Mouse (Mus musculus): ENCODE measurements around the gene Cds2. TPM values are rescaled to one million over a fixed set of nuclear protein-coding genes. Genes with fewer than 3 reads are reported as not detected.
"Not testable (repeated sequence)": the region's sequence is repeated elsewhere in the genome, so short reads cannot be mapped to it uniquely, and the experiment has no call there.

The Cds2 gene
- polyA plus RNA-seq, 1 experiment from 2014 or later = 22.1 TPM

DNA sequence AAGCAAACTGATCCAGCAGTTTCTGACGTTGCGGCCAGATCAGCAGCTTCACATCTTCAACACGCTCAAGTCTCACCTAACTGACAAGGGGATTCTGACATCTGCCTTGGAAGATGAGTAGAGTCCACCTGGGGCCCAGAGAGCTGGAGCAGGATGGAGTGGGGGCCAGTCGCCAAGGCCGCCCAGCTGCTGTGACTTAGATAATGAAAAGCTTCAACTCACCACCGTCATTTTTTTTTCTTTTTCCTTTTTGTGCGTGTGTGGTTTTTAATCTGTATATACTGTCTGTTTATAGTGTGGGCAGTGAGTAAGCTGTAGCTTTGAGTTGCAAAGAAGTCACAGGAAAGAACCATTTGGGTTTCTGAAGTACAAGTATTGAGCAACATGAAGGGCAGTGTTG, 42.2 kb downstream of the Cds2 start:
- Histone ChIP-seq H3K4me3 (ENCODE audit: low read length) (no peak overlapping the region), H3K9me3 (ENCODE audit: control insufficient read depth, low read length) (no peaks in the 10 kb centered on the region), H3K4me2 (ENCODE audit: low read depth, low read length) (no peak overlapping the region), H3K27ac (ENCODE audit: low read length) (no peak overlapping the region), H3K27me3 (ENCODE audit: control insufficient read depth, insufficient read depth, low read depth, low read length) (no peaks in the 10 kb centered on the region), H3K9ac (ENCODE audit: low read length) (no peak overlapping the region), H3K4me1 (replicated peaks; ENCODE audit: control insufficient read depth, insufficient read depth, low read length) (no peaks in the 10 kb centered on the region), H3K36me3 (ENCODE audit: control insufficient read depth, insufficient read depth, low read length) (peaks cover 6% of the 10 kb centered on the region; the same call in 1 of the 2 replicates)
- no peak for ATAC-seq (ENCODE audit: low read depth)
- 71% methylated on average over 7 of the region's 7 CpGs for WGBS

DNA sequence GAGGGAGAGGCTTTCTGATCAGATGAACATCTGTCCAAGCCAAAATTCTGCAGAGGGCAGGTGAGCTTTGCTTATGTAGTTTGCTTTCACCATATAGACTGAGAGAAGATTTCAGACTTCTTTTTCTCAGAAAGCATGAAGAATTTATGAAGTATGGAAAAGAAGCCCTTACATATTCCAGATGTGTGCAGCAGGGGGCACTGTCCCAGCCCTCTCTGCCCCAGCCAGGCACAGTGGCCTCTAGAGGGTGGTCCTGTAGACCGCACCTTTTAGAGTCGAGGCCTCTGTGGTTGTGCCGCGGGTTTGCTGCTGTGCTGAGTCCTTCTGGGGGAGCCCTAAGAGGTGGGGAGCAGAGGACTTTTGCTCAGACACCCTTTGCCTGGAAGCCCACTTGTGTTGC, 43.0 kb downstream of the Cds2 start:
- 47% methylated on average over 4 of the region's 4 CpGs for WGBS
- H3K36me3 ChIP-seq (ENCODE audit: control insufficient read depth, insufficient read depth, low read length) = peaks cover 6% of the 10 kb centered on the region; the same call in 1 of the 2 replicates
- no peak overlapping the region for H3K27ac ChIP-seq (ENCODE audit: low read length)
- no peak overlapping the region for H3K4me2 ChIP-seq (ENCODE audit: low read depth, low read length)
- no peaks in the 10 kb centered on the region for H3K27me3 ChIP-seq (ENCODE audit: control insufficient read depth, insufficient read depth, low read depth, low read length)
- H3K9me3 ChIP-seq (ENCODE audit: control insufficient read depth, low read length) = no peaks in the 10 kb centered on the region
- no peak for ATAC-seq (ENCODE audit: low read depth)
- no peak overlapping the region for H3K9ac ChIP-seq (ENCODE audit: low read length)
- H3K4me1 ChIP-seq (replicated peaks; ENCODE audit: control insufficient read depth, insufficient read depth, low read length) = no peaks in the 10 kb centered on the region
- H3K4me3 ChIP-seq (ENCODE audit: low read length) = no peak overlapping the region

DNA sequence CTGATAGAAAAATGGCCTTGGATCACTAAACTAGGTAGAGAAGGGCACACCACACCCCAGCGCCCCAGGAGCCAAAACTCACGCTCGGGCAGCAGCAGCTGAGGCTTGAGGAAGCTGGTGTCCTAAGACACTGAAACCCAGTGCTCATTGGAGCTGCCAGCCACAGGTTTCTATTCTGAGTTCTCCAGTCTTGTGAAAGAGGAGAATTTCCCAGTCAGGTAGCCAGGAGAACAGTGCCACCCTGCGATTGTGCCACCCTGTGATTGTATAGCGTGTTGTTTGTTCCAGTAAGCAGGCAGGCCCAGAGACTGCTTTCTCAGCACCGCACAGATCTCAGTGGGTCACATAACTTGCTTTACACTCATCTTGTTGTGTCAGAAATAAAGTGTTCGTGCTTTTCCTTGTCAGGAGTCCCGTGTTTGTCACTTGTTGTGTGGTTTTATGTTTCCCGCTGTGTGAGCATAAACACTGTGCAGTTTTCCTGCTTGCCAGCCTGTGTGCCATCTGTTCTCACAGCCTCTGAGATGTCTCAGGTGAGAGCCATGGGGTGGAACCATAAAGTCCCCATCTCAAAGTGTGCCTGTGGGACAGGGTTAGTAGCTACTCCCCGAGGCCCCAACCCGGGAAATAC, 44.4 kb downstream of the Cds2 start:
- H3K4me1 ChIP-seq (replicated peaks; ENCODE audit: control insufficient read depth, insufficient read depth, low read length) = no peaks in the 10 kb centered on the region
- 92% methylated on average over 11 of the region's 11 CpGs for WGBS
- no peak for ATAC-seq (ENCODE audit: low read depth)
- H3K27ac ChIP-seq (ENCODE audit: low read length) = no peak overlapping the region
- H3K9ac ChIP-seq (ENCODE audit: low read length) = no peak overlapping the region
- H3K4me3 ChIP-seq (ENCODE audit: low read length) = no peak overlapping the region
- no peaks in the 10 kb centered on the region for H3K27me3 ChIP-seq (ENCODE audit: control insufficient read depth, insufficient read depth, low read depth, low read length)
- peaks cover under 1% of the 10 kb centered on the region; the same call in 1 of the 2 replicates for H3K36me3 ChIP-seq (ENCODE audit: control insufficient read depth, insufficient read depth, low read length)
- no peak overlapping the region for H3K4me2 ChIP-seq (ENCODE audit: low read depth, low read length)
- no peaks in the 10 kb centered on the region for H3K9me3 ChIP-seq (ENCODE audit: control insufficient read depth, low read length)

DNA sequence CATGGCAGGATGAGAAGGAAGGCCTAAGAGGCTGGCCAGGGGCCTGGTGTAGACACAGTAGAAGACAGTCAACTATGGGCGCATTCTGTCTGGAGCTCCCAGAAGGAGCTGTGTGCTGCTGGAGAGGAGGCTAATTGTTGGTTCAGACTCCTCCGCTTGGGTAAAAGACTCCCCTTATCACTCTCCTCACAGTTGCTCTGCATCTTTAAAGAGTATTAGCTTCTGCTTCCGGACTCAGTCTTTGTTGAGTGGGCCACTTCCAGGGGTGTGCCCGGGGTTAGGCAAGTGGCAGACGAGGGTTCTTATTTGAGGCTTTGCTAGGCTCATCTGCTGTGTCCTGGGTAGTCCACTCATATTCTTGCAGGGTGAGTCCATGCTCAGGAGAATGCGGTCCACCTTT, 45.9 kb downstream of the Cds2 start:
- ATAC-seq (ENCODE audit: low read depth) = no peak
- no peaks in the 10 kb centered on the region for H3K27me3 ChIP-seq (ENCODE audit: control insufficient read depth, insufficient read depth, low read depth, low read length)
- 87% methylated on average over 6 of the region's 6 CpGs for WGBS

DNA sequence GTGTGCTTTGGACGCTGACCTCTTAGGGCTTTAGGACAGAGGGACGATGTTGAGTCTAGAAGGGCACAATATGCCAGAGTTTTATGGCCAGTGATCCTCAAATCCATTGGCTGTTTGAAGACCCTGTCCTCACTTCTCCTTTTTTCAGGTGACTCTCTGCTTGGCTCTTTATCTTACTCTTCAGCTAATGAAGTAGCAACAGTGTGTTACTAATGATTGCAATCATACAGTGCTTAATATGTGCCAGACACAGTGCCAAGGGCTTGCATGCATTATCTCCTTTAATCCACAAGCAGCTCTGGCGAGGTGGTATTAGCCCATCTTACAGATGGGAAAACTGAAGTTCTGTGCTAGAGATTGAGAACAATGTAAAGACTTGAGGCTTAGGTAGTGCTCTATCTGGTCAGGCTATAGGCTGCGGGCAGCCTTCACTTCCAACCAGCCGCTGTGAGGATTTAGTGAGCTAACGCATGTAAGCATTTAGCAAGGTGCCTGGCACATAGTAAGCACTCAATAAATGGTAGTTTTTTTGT, 46.5 kb downstream of the Cds2 start:
- no peaks in the 10 kb centered on the region for H3K9me3 ChIP-seq (ENCODE audit: control insufficient read depth, low read length)
- no peaks in the 10 kb centered on the region for H3K27me3 ChIP-seq (ENCODE audit: control insufficient read depth, insufficient read depth, low read depth, low read length)
- no peak overlapping the region for H3K4me3 ChIP-seq (ENCODE audit: low read length)
- H3K4me1 ChIP-seq (replicated peaks; ENCODE audit: control insufficient read depth, insufficient read depth, low read length) = no peaks in the 10 kb centered on the region
- H3K9ac ChIP-seq (ENCODE audit: low read length) = no peak overlapping the region
- no peaks in the 10 kb centered on the region for H3K36me3 ChIP-seq (ENCODE audit: control insufficient read depth, insufficient read depth, low read length)
- WGBS = 93% methylated on average over 6 of the region's 6 CpGs
- H3K27ac ChIP-seq (ENCODE audit: low read length) = no peak overlapping the region
- no peak for ATAC-seq (ENCODE audit: low read depth)
- H3K4me2 ChIP-seq (ENCODE audit: low read depth, low read length) = no peak overlapping the region

More for the DNA sequence above, 45.9 kb downstream of the Cds2 start:
- H3K9me3 ChIP-seq (ENCODE audit: control insufficient read depth, low read length) = no peaks in the 10 kb centered on the region
- no peak overlapping the region for H3K4me3 ChIP-seq (ENCODE audit: low read length)
- H3K27ac ChIP-seq (ENCODE audit: low read length) = no peak overlapping the region
- H3K36me3 ChIP-seq (ENCODE audit: control insufficient read depth, insufficient read depth, low read length) = no peaks in the 10 kb centered on the region
- no peak overlapping the region for H3K9ac ChIP-seq (ENCODE audit: low read length)
- H3K4me1 ChIP-seq (replicated peaks; ENCODE audit: control insufficient read depth, insufficient read depth, low read length) = no peaks in the 10 kb centered on the region
- H3K4me2 ChIP-seq (ENCODE audit: low read depth, low read length) = no peak overlapping the region

DNA sequence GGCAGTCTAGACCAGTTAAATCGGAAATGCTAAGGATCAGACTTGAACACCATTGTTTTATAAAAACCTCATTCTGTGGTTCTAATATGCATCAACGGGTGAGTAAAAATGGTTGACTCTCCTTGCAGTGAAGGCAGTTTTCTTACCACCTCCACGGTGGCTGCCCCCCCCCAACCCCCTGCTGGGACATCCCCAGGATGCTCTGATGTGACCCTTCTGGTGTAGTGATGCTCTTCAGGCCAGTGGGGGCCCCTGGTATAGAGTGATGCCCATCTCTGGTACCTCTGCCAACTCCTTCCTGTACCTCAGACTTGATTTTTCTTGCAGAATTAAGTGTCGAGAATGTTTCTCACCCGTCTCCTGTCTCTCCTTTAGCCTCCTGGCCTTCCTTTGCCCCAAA, 49.7 kb downstream of the Cds2 start:
- Histone ChIP-seq H3K4me1 (replicated peaks; ENCODE audit: control insufficient read depth, insufficient read depth, low read length) (no peaks in the 10 kb centered on the region), H3K4me2 (ENCODE audit: low read depth, low read length) (no peak overlapping the region), H3K4me3 (ENCODE audit: low read length) (no peak overlapping the region), H3K9ac (ENCODE audit: low read length) (no peak overlapping the region), H3K27me3 (ENCODE audit: control insufficient read depth, insufficient read depth, low read depth, low read length) (no peaks in the 10 kb centered on the region), H3K36me3 (ENCODE audit: control insufficient read depth, insufficient read depth, low read length) (no peaks in the 10 kb centered on the region), H3K27ac (ENCODE audit: low read length) (no peak overlapping the region), H3K9me3 (ENCODE audit: control insufficient read depth, low read length) (no peaks in the 10 kb centered on the region)
- ATAC-seq (ENCODE audit: low read depth) = no peak
- WGBS = 75% methylated on average over 5 of the region's 5 CpGs

DNA sequence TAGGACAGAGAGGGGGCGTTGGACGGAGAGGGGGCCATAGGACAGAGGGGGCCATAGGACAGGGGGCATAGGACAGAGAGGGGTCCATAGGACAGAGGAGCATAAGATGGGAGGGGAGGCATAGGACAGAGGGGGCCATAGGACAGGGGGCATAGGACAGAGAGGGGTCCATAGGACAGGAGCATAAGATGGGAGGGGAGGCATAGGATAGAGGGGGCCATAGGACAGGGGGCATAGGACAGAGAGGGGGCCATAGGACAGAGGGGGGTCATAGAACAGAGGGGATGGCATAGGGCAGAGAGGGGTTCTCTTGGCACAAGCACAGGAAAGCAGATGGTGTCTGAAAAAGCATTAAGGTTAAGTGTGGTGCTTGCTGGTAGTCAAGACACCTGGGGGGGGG, 50.6 kb downstream of the Cds2 start:
- H3K4me2 ChIP-seq (ENCODE audit: low read depth, low read length) = no peak overlapping the region
- H3K4me1 ChIP-seq (replicated peaks; ENCODE audit: control insufficient read depth, insufficient read depth, low read length) = no peaks in the 10 kb centered on the region
- no peaks in the 10 kb centered on the region for H3K36me3 ChIP-seq (ENCODE audit: control insufficient read depth, insufficient read depth, low read length)
- H3K9ac ChIP-seq (ENCODE audit: low read length) = no peak overlapping the region
- H3K27ac ChIP-seq (ENCODE audit: low read length) = no peak overlapping the region
- no peak; the same call in 1 of the 2 replicates for ATAC-seq (ENCODE audit: low read depth)
- no peaks in the 10 kb centered on the region for H3K27me3 ChIP-seq (ENCODE audit: control insufficient read depth, insufficient read depth, low read depth, low read length)
- H3K9me3 ChIP-seq (ENCODE audit: control insufficient read depth, low read length) = no peaks in the 10 kb centered on the region
- no peak overlapping the region for H3K4me3 ChIP-seq (ENCODE audit: low read length)
- WGBS = 93% methylated on average over 2 of the region's 2 CpGs

DNA sequence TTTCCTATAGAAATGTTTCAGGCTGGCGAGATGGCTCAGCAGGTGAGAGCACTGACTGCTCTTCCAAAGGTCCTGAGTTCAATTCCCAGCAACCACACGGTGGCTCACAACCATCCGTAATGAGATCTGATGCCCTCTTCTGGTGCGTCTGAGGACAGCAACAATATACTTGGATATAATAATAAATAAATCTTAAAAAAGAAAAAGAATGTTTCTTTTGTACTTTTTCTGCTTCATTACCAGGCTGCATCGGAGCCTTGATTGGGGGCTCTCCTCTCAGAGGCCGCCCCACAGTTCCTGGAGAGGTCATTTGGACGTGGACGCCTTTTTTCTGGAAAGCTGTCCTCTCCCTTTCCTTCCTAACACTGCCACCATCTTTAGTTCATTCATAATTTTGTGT, 51.1 kb downstream of the Cds2 start:
- not testable (repeated sequence) for H3K9ac ChIP-seq (ENCODE audit: low read length); H3K4me1 ChIP-seq (replicated peaks; ENCODE audit: control insufficient read depth, insufficient read depth, low read length); H3K9me3 ChIP-seq (ENCODE audit: control insufficient read depth, low read length); H3K27me3 ChIP-seq (ENCODE audit: control insufficient read depth, insufficient read depth, low read depth, low read length); H3K4me3 ChIP-seq (ENCODE audit: low read length); ATAC-seq (ENCODE audit: low read depth); H3K27ac ChIP-seq (ENCODE audit: low read length); H3K4me2 ChIP-seq (ENCODE audit: low read depth, low read length); H3K36me3 ChIP-seq (ENCODE audit: control insufficient read depth, insufficient read depth, low read length)
- 79% methylated on average over 8 of the region's 8 CpGs for WGBS

DNA sequence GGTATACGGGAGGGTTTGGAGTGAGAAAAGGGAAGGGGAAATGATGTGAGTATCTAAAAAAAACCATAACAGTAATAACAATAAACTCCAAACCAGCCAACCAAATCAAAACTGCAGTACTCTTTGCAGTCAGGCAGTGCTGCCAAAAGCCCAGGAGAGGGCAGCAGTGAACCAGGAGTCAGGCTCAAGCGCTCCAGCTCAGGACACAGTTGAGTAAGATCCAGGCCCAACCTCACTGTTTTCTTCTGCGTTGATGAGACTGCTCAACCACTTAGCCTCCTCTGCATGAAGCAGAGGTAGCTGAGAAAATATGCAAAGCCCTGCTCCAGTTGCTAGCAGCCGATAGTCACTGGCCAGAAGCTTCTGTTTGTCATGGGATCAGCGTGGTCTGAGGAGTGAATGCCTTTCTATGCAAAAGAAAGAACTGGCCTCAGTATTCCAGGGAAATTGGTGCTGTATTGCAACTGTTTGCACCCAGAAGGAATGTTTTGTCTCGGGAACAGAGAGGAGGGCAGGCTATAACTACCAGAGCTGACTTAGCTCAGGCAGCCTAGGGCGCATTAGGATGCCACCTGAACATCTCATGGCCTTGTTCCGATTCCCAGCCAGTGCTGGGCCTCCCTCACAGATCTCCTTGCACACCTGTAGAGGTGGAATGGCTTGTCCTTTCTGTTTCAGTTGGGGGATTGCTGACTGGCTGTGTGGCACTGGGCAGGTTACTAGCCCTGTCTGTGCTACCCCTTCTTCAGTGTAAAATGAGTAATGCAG, 53.3 kb downstream of the Cds2 start:
- ATAC-seq (ENCODE audit: low read depth) = peak; percentile 72

More for the DNA sequence above, 53.3 kb downstream of the Cds2 start:
- Histone ChIP-seq H3K9me3 (ENCODE audit: control insufficient read depth, low read length) (no peaks in the 10 kb centered on the region), H3K4me3 (ENCODE audit: low read length) (no peak overlapping the region), H3K27ac (ENCODE audit: low read length) (no peak overlapping the region), H3K4me2 (ENCODE audit: low read depth, low read length) (no peak overlapping the region), H3K27me3 (ENCODE audit: control insufficient read depth, insufficient read depth, low read depth, low read length) (no peaks in the 10 kb centered on the region), H3K4me1 (replicated peaks; ENCODE audit: control insufficient read depth, insufficient read depth, low read length) (no peaks in the 10 kb centered on the region), H3K9ac (ENCODE audit: low read length) (no peak overlapping the region), H3K36me3 (ENCODE audit: control insufficient read depth, insufficient read depth, low read length) (no peaks in the 10 kb centered on the region)
- 40% methylated on average over 8 of the region's 8 CpGs for WGBS
